Mouse (Mus musculus): ENCODE results near the gene Prdx6b.

Prdx6b gene

GRCm38 (mm10) chr2:80292172-80292571 is at the start of gene Prdx6b:
Gene Prdx6b, plus strand, starts transcription at chr2:80292472.
- no peak for DNase-seq (ENCODE audit: low spot score in 2 of 2)

- DNase-seq (ENCODE audit: low spot score in 2 of 2): no peak
Observed at GRCm38 (mm10) chr2:80247466-80247865, 44.8 kb upstream of the Prdx6b start.

GRCm38 (mm10) chr2:80247868-80248267 is 44.4 kb upstream of the Prdx6b start:
- no peak for DNase-seq (ENCODE audit: low spot score in 2 of 2)

GRCm38 (mm10) chr2:80259888-80260672 is 32.2 kb upstream of the Prdx6b start:
- no peak for DNase-seq (ENCODE audit: low spot score in 2 of 2)

GRCm38 (mm10) chr2:80266894-80267293 is 25.4 kb upstream of the Prdx6b start:
- DNase-seq (ENCODE audit: low spot score in 2 of 2): peak; percentile 11 to 56

GRCm38 (mm10) chr2:80268053-80268452 is 24.2 kb upstream of the Prdx6b start:
- no peak for DNase-seq (ENCODE audit: low spot score in 2 of 2)

- no peak for DNase-seq (ENCODE audit: low spot score in 2 of 2)
Observed at GRCm38 (mm10) chr2:80271431-80271830, 20.8 kb upstream of the Prdx6b start.

GRCm38 (mm10) chr2:80273038-80273437 is 19.2 kb upstream of the Prdx6b start:
- DNase-seq (ENCODE audit: low spot score in 2 of 2): no peak

- DNase-seq (ENCODE audit: low spot score in 2 of 2): no peak
Observed at GRCm38 (mm10) chr2:80273763-80274162, 18.5 kb upstream of the Prdx6b start.

GRCm38 (mm10) chr2:80275136-80275535 is 17.1 kb upstream of the Prdx6b start:
- no peak for DNase-seq (ENCODE audit: low spot score in 2 of 2)

- DNase-seq (ENCODE audit: low spot score in 2 of 2): no peak
Observed at GRCm38 (mm10) chr2:80282214-80282613, 10.1 kb upstream of the Prdx6b start.

- DNase-seq (ENCODE audit: low spot score in 2 of 2): no peak
Observed at GRCm38 (mm10) chr2:80286397-80286796, 5.9 kb upstream of the Prdx6b start.

GRCm38 (mm10) chr2:80298334-80298733 is 6.1 kb downstream of the Prdx6b start:
- DNase-seq (ENCODE audit: low spot score in 2 of 2): no peak

GRCm38 (mm10) chr2:80300806-80301205 is 8.5 kb downstream of the Prdx6b start:
- DNase-seq (ENCODE audit: low spot score in 2 of 2): no peak

- DNase-seq (ENCODE audit: low spot score in 2 of 2): no peak
Observed at GRCm38 (mm10) chr2:80303957-80304356, 11.7 kb downstream of the Prdx6b start.

GRCm38 (mm10) chr2:80307701-80308100 is 15.4 kb downstream of the Prdx6b start:
- no peak for DNase-seq (ENCODE audit: low spot score in 2 of 2)

- no peak for DNase-seq (ENCODE audit: low spot score in 2 of 2)
Observed at GRCm38 (mm10) chr2:80309775-80310174, 17.5 kb downstream of the Prdx6b start.

- peak; percentile 44 to 62 for DNase-seq (ENCODE audit: low spot score in 2 of 2)
Observed at GRCm38 (mm10) chr2:80310772-80311171, 18.5 kb downstream of the Prdx6b start.

- DNase-seq (ENCODE audit: low spot score in 2 of 2): peak; percentile 21 to 58
Observed at GRCm38 (mm10) chr2:80311350-80311749, 19.1 kb downstream of the Prdx6b start.

- no peak for DNase-seq (ENCODE audit: low spot score in 2 of 2)
Observed at GRCm38 (mm10) chr2:80314201-80314600, 21.9 kb downstream of the Prdx6b start.

GRCm38 (mm10) chr2:80314854-80315241 is 22.6 kb downstream of the Prdx6b start:
- DNase-seq (ENCODE audit: low spot score in 2 of 2): no peak

- DNase-seq (ENCODE audit: low spot score in 2 of 2): peak; percentile 95 to 96
Observed at GRCm38 (mm10) chr2:80315242-80316161, 23.2 kb downstream of the Prdx6b start, which contains the start of gene Dnajc10. Gene Dnajc10, plus strand, starts transcription at chr2:80315466.

GRCm38 (mm10) chr2:80322878-80323277 is 30.6 kb downstream of the Prdx6b start:
- DNase-seq (ENCODE audit: low spot score in 2 of 2): no peak

All from spleen, postnatal 10 days (tissue).